Mouse (Mus musculus): Measurements from ENCODE around the gene Trpm3. TPM values are rescaled to one million over a fixed set of nuclear protein-coding genes. Genes with fewer than 3 reads are reported as not detected.

Trpm3 gene
- polyA plus RNA-seq, 1 experiment from 2014 or later: 5.7 TPM

- Histone ChIP-seq H3K36me3 (replicated peaks) (no peaks in the 10 kb centered on the region), H3K27ac (replicated peaks) (no peak overlapping the region), H3K4me3 (no peak overlapping the region), H3K27me3 (replicated peaks; ENCODE audit: low read depth, poor library complexity, severe bottlenecking) (peaks cover 16% of the 10 kb centered on the region), H3K4me1 (peaks cover 25% of the 10 kb centered on the region), H3K9me3 (no peaks in the 10 kb centered on the region)
- WGBS: 90% methylated on average over 5 of the region's 5 CpGs
- no peak for DNase-seq (ENCODE audit: low spot score)
These were observed 312.4 kb downstream of the Trpm3 start for GRCm38 (mm10) chr19:22451290-22451689.

GRCm38 (mm10) chr19:22456935-22457334 is 318.1 kb downstream of the Trpm3 start:
- H3K27ac ChIP-seq (replicated peaks): no peak overlapping the region
- no peaks in the 10 kb centered on the region for H3K4me1 ChIP-seq
- no peak for DNase-seq (ENCODE audit: low spot score)
- no peaks in the 10 kb centered on the region for H3K27me3 ChIP-seq (replicated peaks; ENCODE audit: low read depth, poor library complexity, severe bottlenecking)
- H3K36me3 ChIP-seq (replicated peaks): no peaks in the 10 kb centered on the region
- no peak overlapping the region for H3K4me3 ChIP-seq
- 87% methylated on average over 2 of the region's 2 CpGs for WGBS
- H3K9me3 ChIP-seq: no peaks in the 10 kb centered on the region

GRCm38 (mm10) chr19:22462043-22462442 is 323.2 kb downstream of the Trpm3 start:
- Histone ChIP-seq H3K27ac (replicated peaks) (no peak overlapping the region), H3K9me3 (no peaks in the 10 kb centered on the region), H3K27me3 (replicated peaks; ENCODE audit: low read depth, poor library complexity, severe bottlenecking) (no peaks in the 10 kb centered on the region), H3K36me3 (replicated peaks) (no peaks in the 10 kb centered on the region), H3K4me3 (no peak overlapping the region), H3K4me1 (no peaks in the 10 kb centered on the region)
- DNase-seq (ENCODE audit: low spot score): no peak

GRCm38 (mm10) chr19:22463506-22463905 is 324.7 kb downstream of the Trpm3 start:
- no peak for DNase-seq (ENCODE audit: low spot score)
- Histone ChIP-seq H3K4me1 (no peaks in the 10 kb centered on the region), H3K27ac (replicated peaks) (no peak overlapping the region), H3K27me3 (replicated peaks; ENCODE audit: low read depth, poor library complexity, severe bottlenecking) (no peaks in the 10 kb centered on the region), H3K4me3 (no peak overlapping the region), H3K36me3 (replicated peaks) (no peaks in the 10 kb centered on the region), H3K9me3 (no peaks in the 10 kb centered on the region)
- WGBS: 53% methylated on average over 3 of the region's 3 CpGs

GRCm38 (mm10) chr19:22469608-22470007 is 330.8 kb downstream of the Trpm3 start:
- 76% methylated on average over 4 of the region's 4 CpGs for WGBS
- no peak overlapping the region for H3K4me3 ChIP-seq

GRCm38 (mm10) chr19:22473030-22473712 is 334.3 kb downstream of the Trpm3 start:
- H3K27ac ChIP-seq (replicated peaks): no peak overlapping the region
- DNase-seq (ENCODE audit: low spot score): no peak
- H3K36me3 ChIP-seq (replicated peaks): no peaks in the 10 kb centered on the region
- H3K9me3 ChIP-seq: no peaks in the 10 kb centered on the region
- 83% methylated on average over 4 of the region's 4 CpGs for WGBS
- no peaks in the 10 kb centered on the region for H3K4me1 ChIP-seq
- no peaks in the 10 kb centered on the region for H3K27me3 ChIP-seq (replicated peaks; ENCODE audit: low read depth, poor library complexity, severe bottlenecking)
- no peak overlapping the region for H3K4me3 ChIP-seq

More at GRCm38 (mm10) chr19:22469608-22470007, 330.8 kb downstream of the Trpm3 start:
- Histone ChIP-seq H3K27me3 (replicated peaks; ENCODE audit: low read depth, poor library complexity, severe bottlenecking) (no peaks in the 10 kb centered on the region), H3K36me3 (replicated peaks) (no peaks in the 10 kb centered on the region), H3K27ac (replicated peaks) (no peak overlapping the region), H3K9me3 (no peaks in the 10 kb centered on the region), H3K4me1 (no peaks in the 10 kb centered on the region)
- DNase-seq (ENCODE audit: low spot score): no peak

GRCm38 (mm10) chr19:22478295-22478989 is 339.6 kb downstream of the Trpm3 start:
- WGBS: 86% methylated on average over 6 of the region's 6 CpGs
- no peak overlapping the region for H3K27ac ChIP-seq (replicated peaks)
- H3K4me3 ChIP-seq: no peak overlapping the region
- no peaks in the 10 kb centered on the region for H3K9me3 ChIP-seq
- H3K27me3 ChIP-seq (replicated peaks; ENCODE audit: low read depth, poor library complexity, severe bottlenecking): no peaks in the 10 kb centered on the region
- H3K36me3 ChIP-seq (replicated peaks): no peaks in the 10 kb centered on the region
- H3K4me1 ChIP-seq: no peaks in the 10 kb centered on the region
- DNase-seq (ENCODE audit: low spot score): no peak

GRCm38 (mm10) chr19:22503469-22503868 is 364.6 kb downstream of the Trpm3 start:
- Histone ChIP-seq H3K9me3 (no peaks in the 10 kb centered on the region), H3K27ac (replicated peaks) (no peak overlapping the region), H3K27me3 (replicated peaks; ENCODE audit: low read depth, poor library complexity, severe bottlenecking) (no peaks in the 10 kb centered on the region), H3K4me3 (no peak overlapping the region), H3K4me1 (no peaks in the 10 kb centered on the region), H3K36me3 (replicated peaks) (no peaks in the 10 kb centered on the region)
- WGBS: 87% methylated on average over 6 of the region's 6 CpGs
- no peak for DNase-seq (ENCODE audit: low spot score)

- H3K9me3 ChIP-seq: no peaks in the 10 kb centered on the region
- H3K27ac ChIP-seq (replicated peaks): no peak overlapping the region
- H3K4me3 ChIP-seq: no peak overlapping the region
- no peaks in the 10 kb centered on the region for H3K4me1 ChIP-seq
- H3K36me3 ChIP-seq (replicated peaks): no peaks in the 10 kb centered on the region
- DNase-seq (ENCODE audit: low spot score): no peak
- 78% methylated on average over 6 of the region's 6 CpGs for WGBS
- H3K27me3 ChIP-seq (replicated peaks; ENCODE audit: low read depth, poor library complexity, severe bottlenecking): no peaks in the 10 kb centered on the region
These were observed 379.7 kb downstream of the Trpm3 start for GRCm38 (mm10) chr19:22518508-22518907.

- no peak for DNase-seq (ENCODE audit: low spot score)
- no peaks in the 10 kb centered on the region for H3K4me1 ChIP-seq
- no peaks in the 10 kb centered on the region for H3K9me3 ChIP-seq
- H3K4me3 ChIP-seq: no peak overlapping the region
- no peaks in the 10 kb centered on the region for H3K27me3 ChIP-seq (replicated peaks; ENCODE audit: low read depth, poor library complexity, severe bottlenecking)
- no peak overlapping the region for H3K27ac ChIP-seq (replicated peaks)
- H3K36me3 ChIP-seq (replicated peaks): no peaks in the 10 kb centered on the region
These were observed 389.1 kb downstream of the Trpm3 start for GRCm38 (mm10) chr19:22527944-22528343.

GRCm38 (mm10) chr19:22542990-22543709 is 404.3 kb downstream of the Trpm3 start:
- H3K4me3 ChIP-seq: no peak overlapping the region
- no peaks in the 10 kb centered on the region for H3K9me3 ChIP-seq
- no peaks in the 10 kb centered on the region for H3K4me1 ChIP-seq
- no peaks in the 10 kb centered on the region for H3K36me3 ChIP-seq (replicated peaks)
- no peak for DNase-seq (ENCODE audit: low spot score)
- H3K27ac ChIP-seq (replicated peaks): no peak overlapping the region
- H3K27me3 ChIP-seq (replicated peaks; ENCODE audit: low read depth, poor library complexity, severe bottlenecking): no peaks in the 10 kb centered on the region
- 87% methylated on average over 6 of the region's 6 CpGs for WGBS

- H3K4me1 ChIP-seq: peaks cover 15% of the 10 kb centered on the region
- no peaks in the 10 kb centered on the region for H3K36me3 ChIP-seq (replicated peaks)
- peak; percentile 63 for DNase-seq (ENCODE audit: low spot score)
- 36% methylated on average over 5 of the region's 5 CpGs for WGBS
- no peak overlapping the region for H3K27ac ChIP-seq (replicated peaks)
- no peak overlapping the region for H3K4me3 ChIP-seq
- H3K27me3 ChIP-seq (replicated peaks; ENCODE audit: low read depth, poor library complexity, severe bottlenecking): no peaks in the 10 kb centered on the region; the same call in 1 of the 2 replicates
- no peaks in the 10 kb centered on the region for H3K9me3 ChIP-seq
These were observed 413.3 kb downstream of the Trpm3 start for GRCm38 (mm10) chr19:22552179-22552578.

Measured in embryonic facial prominence, embryonic 10.5 days (tissue).